Mouse (Mus musculus): Measurements from ENCODE around the gene Limk1. TPM values are rescaled to one million over a fixed set of nuclear protein-coding genes. Genes with fewer than 3 reads are reported as not detected.

Limk1 gene
- total RNA-seq, 2 experiments from 2014 or later: 3.3 to 6.9 TPM

- peak; percentile 90 for ATAC-seq (replicated peaks; ENCODE audit: low FRiP score, low TSS enrichment, poor library complexity, severe bottlenecking)
These were observed 49.1 kb downstream of the Limk1 start, which contains the start of gene Eif4h for GRCm38 (mm10) chr5:134639269-134639682. TSS of gene Eif4h (minus strand) at chr5:134639490.

DNA sequence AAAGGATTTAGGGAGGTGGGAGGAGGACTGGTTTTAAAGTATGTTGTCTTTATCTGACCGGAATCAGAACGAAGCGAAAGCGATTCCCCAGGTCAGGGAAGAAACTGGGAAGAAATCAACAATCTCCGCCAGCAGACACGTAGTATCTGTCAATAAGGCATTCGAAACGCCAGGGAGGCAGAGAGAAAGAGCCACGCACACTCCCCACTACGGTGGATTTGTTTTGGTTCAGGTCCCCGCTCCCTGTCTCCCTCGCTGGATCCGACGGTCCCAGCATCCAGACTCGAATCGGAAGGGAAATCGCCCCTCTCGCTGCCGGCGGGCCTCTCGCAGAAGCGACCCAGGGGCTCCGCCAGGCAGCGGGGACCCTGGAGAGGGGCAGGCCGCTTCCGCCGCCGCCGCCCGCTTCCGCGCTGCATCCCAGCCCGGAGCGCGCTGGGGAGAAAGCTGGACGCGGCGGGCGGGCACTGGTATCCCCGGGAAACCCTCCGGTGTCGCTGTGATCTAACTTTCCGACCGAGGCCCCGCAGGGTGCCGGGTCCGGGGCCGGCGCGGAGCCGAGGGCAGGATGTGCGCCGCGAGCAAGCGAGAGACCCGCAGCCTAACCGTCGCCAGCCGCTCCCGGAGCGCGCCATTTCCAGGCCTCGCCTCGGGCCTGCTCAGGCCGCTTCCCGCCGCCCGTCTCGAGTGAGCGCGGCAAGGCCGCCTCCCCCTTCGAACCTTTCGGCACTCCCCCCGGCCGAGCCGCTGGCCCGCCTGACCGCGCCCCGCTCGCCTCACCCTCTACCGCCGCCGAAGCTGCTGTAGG, 49.7 kb downstream of the Limk1 start:
- no peak for ATAC-seq (replicated peaks; ENCODE audit: low FRiP score, low TSS enrichment, poor library complexity, severe bottlenecking)

DNA sequence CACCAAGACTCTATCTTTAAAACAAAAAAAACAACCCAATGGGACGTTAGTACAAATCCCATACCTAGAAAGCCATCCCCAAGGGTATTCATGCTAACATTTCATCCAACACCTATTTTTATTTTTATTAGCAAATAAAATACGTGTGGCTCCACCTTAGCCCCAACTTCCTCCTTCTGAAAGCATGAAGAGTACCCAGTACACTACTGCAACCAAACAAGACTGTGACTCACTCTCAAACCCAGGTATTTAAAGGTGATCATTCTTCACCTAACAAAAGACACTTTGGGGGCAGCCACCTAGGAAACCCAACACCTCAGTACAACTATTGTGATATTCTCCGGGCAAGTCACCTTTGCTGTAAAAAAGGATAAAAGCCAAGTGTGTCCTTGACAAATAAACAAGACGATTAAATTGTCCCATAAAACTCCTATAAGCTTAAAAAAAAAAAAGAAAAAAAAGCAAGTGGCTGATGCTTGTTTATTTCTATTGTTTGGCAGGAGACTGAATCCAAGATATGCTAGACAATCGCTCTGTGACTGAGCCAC, 50.5 kb downstream of the Limk1 start:
- no peak for ATAC-seq (replicated peaks; ENCODE audit: low FRiP score, low TSS enrichment, poor library complexity, severe bottlenecking)

DNA sequence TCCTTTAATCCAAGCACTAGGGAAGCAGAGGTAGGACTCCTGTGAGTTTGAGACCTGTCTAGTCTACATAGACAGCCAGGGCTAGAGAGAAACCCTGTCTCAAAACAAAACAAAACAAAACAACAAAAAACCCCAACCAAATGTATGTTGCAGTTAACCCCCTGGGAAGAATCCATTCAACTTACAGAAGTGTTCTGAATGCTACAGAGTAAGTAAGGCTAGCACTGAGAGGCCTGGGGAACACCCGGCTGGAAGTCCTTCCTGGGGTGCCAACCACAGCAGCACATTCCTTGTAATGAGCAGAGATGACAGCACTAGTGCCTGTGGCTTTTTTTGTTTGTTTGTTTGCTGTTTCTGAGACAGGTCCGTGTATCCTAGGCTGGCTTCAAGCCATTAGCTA, 55.6 kb downstream of the Limk1 start:
- ATAC-seq (replicated peaks; ENCODE audit: low FRiP score, low TSS enrichment, poor library complexity, severe bottlenecking): no peak

DNA sequence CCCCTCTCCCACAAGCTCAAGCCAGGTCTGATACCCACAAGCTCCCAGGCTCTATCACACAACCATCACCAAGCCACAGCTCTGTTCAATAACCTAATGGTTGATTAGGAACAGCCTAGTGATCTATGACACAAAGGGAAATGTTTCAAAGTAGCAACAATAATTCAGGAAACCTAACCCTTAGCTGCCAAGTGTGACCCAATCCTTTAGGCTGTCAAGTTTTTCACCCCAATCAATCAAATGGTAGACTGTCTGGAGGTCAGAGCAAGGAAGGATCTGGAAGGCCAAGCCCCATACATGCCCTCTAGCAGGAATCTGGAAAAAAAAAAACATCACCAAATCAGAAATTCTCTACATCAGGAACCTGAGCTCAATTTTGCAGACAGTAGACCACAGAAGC, 57.6 kb downstream of the Limk1 start:
- ATAC-seq (replicated peaks; ENCODE audit: low FRiP score, low TSS enrichment, poor library complexity, severe bottlenecking): no peak

- no peak for ATAC-seq (replicated peaks; ENCODE audit: low FRiP score, low TSS enrichment, poor library complexity, severe bottlenecking)
These were observed 58.9 kb downstream of the Limk1 start for GRCm38 (mm10) chr5:134629508-134629907.

GRCm38 (mm10) chr5:134622069-134622468, 66.3 kb downstream of the Limk1 start:
- no peak for ATAC-seq (replicated peaks; ENCODE audit: low FRiP score, low TSS enrichment, poor library complexity, severe bottlenecking)

- ATAC-seq (replicated peaks; ENCODE audit: low FRiP score, low TSS enrichment, poor library complexity, severe bottlenecking): no peak
These were observed 67.2 kb downstream of the Limk1 start for GRCm38 (mm10) chr5:134621099-134621640.

GRCm38 (mm10) chr5:134620457-134620856, 67.9 kb downstream of the Limk1 start:
- ATAC-seq (replicated peaks; ENCODE audit: low FRiP score, low TSS enrichment, poor library complexity, severe bottlenecking): no peak

DNA sequence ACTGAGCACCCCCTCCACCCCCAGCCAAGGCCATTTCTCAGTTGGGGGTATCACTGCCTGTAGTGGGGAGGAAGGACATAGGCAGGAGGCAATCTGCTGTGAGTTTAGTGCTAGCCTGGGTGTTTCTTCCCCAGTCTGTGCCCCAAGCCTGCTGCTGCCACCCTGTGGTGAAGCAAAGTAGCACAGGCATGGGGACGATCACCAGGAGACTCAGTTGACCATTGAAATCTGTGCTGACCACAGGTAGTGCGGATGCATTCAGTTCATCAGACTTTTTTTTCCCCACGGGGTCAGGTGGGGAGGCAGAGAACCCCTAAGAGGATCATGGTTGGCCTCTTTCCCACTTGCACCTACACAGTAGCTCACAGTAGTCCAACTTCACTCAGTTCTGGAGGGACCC, 71.3 kb downstream of the Limk1 start:
- ATAC-seq (replicated peaks; ENCODE audit: low FRiP score, low TSS enrichment, poor library complexity, severe bottlenecking): peak; percentile 51; the same call in 1 of the 2 replicates

- ATAC-seq (replicated peaks; ENCODE audit: low FRiP score, low TSS enrichment, poor library complexity, severe bottlenecking): no peak
These were observed 72.6 kb downstream of the Limk1 start for GRCm38 (mm10) chr5:134615780-134616179.

GRCm38 (mm10) chr5:134615380-134615779, 73.0 kb downstream of the Limk1 start:
- ATAC-seq (replicated peaks; ENCODE audit: low FRiP score, low TSS enrichment, poor library complexity, severe bottlenecking): no peak

- ATAC-seq (replicated peaks; ENCODE audit: low FRiP score, low TSS enrichment, poor library complexity, severe bottlenecking): peak; percentile 46
These were observed 73.6 kb downstream of the Limk1 start, which contains the start of gene Lat2 for GRCm38 (mm10) chr5:134614802-134615201. TSS of gene Lat2 (minus strand) at chr5:134615025.

DNA sequence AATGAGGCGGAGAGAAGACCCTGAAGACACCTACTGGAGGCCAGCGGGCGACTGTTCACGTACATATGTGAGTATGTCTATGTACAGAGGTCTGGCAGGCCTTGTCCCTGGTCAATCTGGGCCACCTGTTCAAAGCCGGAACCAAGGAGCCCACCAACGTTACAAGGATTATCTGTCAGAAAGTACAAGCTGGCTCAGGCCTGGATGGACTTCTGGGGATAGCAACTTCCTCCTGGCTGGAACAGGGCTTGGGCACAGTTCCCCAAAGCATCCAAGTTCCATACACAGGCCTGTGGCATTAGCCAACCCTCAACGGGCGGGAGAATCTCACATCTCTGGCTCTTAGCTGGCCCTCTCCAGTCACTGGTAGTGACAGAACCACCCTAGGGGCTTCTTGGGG, 74.1 kb downstream of the Limk1 start:
- no peak for ATAC-seq (replicated peaks; ENCODE audit: low FRiP score, low TSS enrichment, poor library complexity, severe bottlenecking)

DNA sequence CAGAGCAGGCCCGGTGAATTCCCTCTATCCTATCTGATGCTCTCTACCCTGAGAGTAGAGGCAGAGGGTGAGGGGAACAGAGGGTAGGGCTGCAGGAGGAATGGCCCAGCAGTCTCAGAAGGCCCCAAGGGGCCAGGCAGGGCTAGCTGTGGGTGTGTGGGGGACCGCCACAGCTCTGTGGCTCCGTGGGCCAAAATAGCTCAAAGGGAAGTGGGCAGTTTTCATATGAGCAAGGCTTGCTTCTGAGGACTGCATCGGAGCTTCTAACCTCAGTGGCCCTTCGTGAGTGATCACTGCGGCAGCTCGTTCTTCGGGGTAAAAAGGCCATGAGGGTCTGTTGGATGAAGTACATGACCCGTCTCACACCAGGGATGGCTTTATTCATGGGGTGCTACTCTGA, 74.7 kb downstream of the Limk1 start:
- no peak for ATAC-seq (replicated peaks; ENCODE audit: low FRiP score, low TSS enrichment, poor library complexity, severe bottlenecking)

- peak; percentile 26; the same call in 1 of the 2 replicates for ATAC-seq (replicated peaks; ENCODE audit: low FRiP score, low TSS enrichment, poor library complexity, severe bottlenecking)
These were observed 76.4 kb downstream of the Limk1 start for GRCm38 (mm10) chr5:134611810-134612521.

- no peak for ATAC-seq (replicated peaks; ENCODE audit: low FRiP score, low TSS enrichment, poor library complexity, severe bottlenecking)
These were observed 78.3 kb downstream of the Limk1 start for GRCm38 (mm10) chr5:134609916-134610643.

DNA sequence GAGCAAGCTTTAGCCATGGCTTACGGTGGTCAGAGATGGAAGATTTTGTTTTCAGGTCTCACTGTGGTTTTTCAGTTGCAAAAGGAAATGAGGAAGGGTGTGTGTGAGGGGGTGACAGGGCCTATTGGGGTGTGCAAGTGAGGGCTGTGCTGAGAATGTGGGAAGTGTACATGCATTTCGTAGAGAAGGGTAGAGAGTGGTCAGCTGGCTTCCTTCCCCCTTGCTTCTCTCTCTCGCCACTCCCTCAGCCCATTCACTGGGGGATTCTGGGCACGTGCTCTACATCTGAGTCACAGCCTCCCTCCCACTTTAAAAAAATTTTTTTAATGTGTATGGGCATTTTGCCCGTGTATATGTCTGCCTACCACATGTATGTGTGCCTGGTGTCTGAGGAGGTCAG, 81.3 kb downstream of the Limk1 start:
- no peak for ATAC-seq (replicated peaks; ENCODE audit: low FRiP score, low TSS enrichment, poor library complexity, severe bottlenecking)

- peak; percentile 44; the same call in 1 of the 2 replicates for ATAC-seq (replicated peaks; ENCODE audit: low FRiP score, low TSS enrichment, poor library complexity, severe bottlenecking)
These were observed 82.1 kb downstream of the Limk1 start for GRCm38 (mm10) chr5:134606314-134606713.
